Mouse (Mus musculus) forebrain, embryonic 14.5 days (tissue): Measurements from ENCODE around the gene P2ry14. TPM values are rescaled to one million over a fixed set of nuclear protein-coding genes. Genes with fewer than 3 reads are reported as not detected.

Experiments
- ATAC-seq: fragments of 200-750 bp; cut with Nextera tagmentation; 2 replicates; pipeline ENCODE4 v1.8.0; 2017; ENCODE audit warnings: mild to moderate bottlenecking, moderate library complexity
- DNase-seq: peaks from one replicate; pipeline ENCODE4 v3.0.0-alpha.2; 2015; ENCODE audit warnings: low spot score
- H3K27ac ChIP-seq: fragments of 300-500 bp; sonication (generic); 2 replicates; pipeline ENCODE4 v1.5.1; 2014; ENCODE audit warnings: low read depth, mild to moderate bottlenecking, control low read depth, low read length, moderate library complexity
- H3K27me3 ChIP-seq: fragments of 300-500 bp; sonication (generic); replicated peaks from 2 replicates; pipeline ENCODE4 v1.6.1; 2014; ENCODE audit warnings: low read length, control low read depth, mixed read lengths; ENCODE audit not compliant: control insufficient read depth, insufficient read depth
- H3K36me3 ChIP-seq: fragments of 300-500 bp; sonication (generic); 2 replicates; pipeline ENCODE4 v1.6.1; 2014; ENCODE audit warnings: low read length, control low read depth; ENCODE audit not compliant: control insufficient read depth, insufficient read depth
- H3K4me1 ChIP-seq: fragments of 300-500 bp; sonication (generic); 2 replicates; pipeline ENCODE4 v1.6.1; 2014; ENCODE audit warnings: antibody characterized with exemption, low read length, control low read depth; ENCODE audit not compliant: control insufficient read depth, insufficient read depth
- H3K4me2 ChIP-seq: fragments of 300-500 bp; sonication (generic); 2 replicates; pipeline ENCODE4 v1.6.1; 2014; ENCODE audit warnings: mild to moderate bottlenecking, control low read depth, low read length
- H3K4me3 ChIP-seq: fragments of 300-500 bp; sonication (generic); 2 replicates; pipeline ENCODE4 v1.5.1; 2014; ENCODE audit warnings: low read depth, low read length, control low read depth
- H3K9ac ChIP-seq: fragments of 300-500 bp; sonication (generic); 2 replicates; pipeline ENCODE4 v1.6.1; 2014; ENCODE audit warnings: mild to moderate bottlenecking, low read length, control low read depth, moderate library complexity
- H3K9me3 ChIP-seq: fragments of 300-500 bp; sonication (generic); replicated peaks from 2 replicates; pipeline ENCODE4 v1.6.1; 2016; ENCODE audit warnings: low read length, control low read depth, mixed read lengths; ENCODE audit not compliant: control insufficient read depth
- WGBS: fragments of 180-500 bp; shearing (Covaris S2); extraction: QIAGEN DNeasy Blood & Tissue Kit; methylation state at CpG from one replicate; pipeline ENCODE4 v1.1.7; 2014; 5-methylcytosine and 5-hydroxymethylcytosine counted together
- polyA plus RNA-seq: library from polyadenylated mRNA; unstranded; fragments of >200 nt; fragmentation: Nextera tagmentation; extraction: Ambion mirVana; gene quantifications from 2 replicates; pipeline ENCODE4 v1.2.1, GENCODE M21; 2014

The P2ry14 gene
- polyA plus RNA-seq, 1 experiment from 2014 or later: 1.7 TPM

- H3K4me3 ChIP-seq: no peak overlapping the region
- no peaks in the 10 kb centered on the region for H3K4me1 ChIP-seq
- H3K27ac ChIP-seq: no peak overlapping the region
- no peak for ATAC-seq
- 98% methylated on average over 2 of the region's 2 CpGs for WGBS
- H3K9me3 ChIP-seq: no peaks in the 10 kb centered on the region
- H3K4me2 ChIP-seq: no peak overlapping the region
- DNase-seq: no peak
- H3K27me3 ChIP-seq: no peaks in the 10 kb centered on the region
- H3K9ac ChIP-seq: no peak overlapping the region
- H3K36me3 ChIP-seq: no peaks in the 10 kb centered on the region
These were observed 51.3 kb downstream of the P2ry14 start for GRCm38 (mm10) chr3:59102146-59102545.

- Histone ChIP-seq H3K4me3 (no peak within 1 kb of the TSS), H3K36me3 (no peaks in the 10 kb centered on the region), H3K4me1 (no peaks in the 10 kb centered on the region), H3K4me2 (no peak within 1 kb of the TSS), H3K27me3 (no peaks in the 10 kb centered on the region), H3K9ac (no peak within 1 kb of the TSS), H3K9me3 (no peaks in the 10 kb centered on the region), H3K27ac (no peak within 1 kb of the TSS)
- 81% methylated on average over 6 of the region's 6 CpGs for WGBS
- DNase-seq: no peak
- ATAC-seq: no peak
These were observed 52.0 kb downstream of the P2ry14 start, which contains the start of gene Gpr171 for GRCm38 (mm10) chr3:59101218-59101986. TSS of gene Gpr171 (minus strand) at chr3:59101821.

- H3K27me3 ChIP-seq: no peaks in the 10 kb centered on the region
- ATAC-seq: no peak
- H3K4me3 ChIP-seq: no peak overlapping the region
- no peaks in the 10 kb centered on the region for H3K4me1 ChIP-seq
- DNase-seq: no peak
- H3K9me3 ChIP-seq: no peaks in the 10 kb centered on the region
- H3K9ac ChIP-seq: no peak overlapping the region
- no peaks in the 10 kb centered on the region for H3K36me3 ChIP-seq
- WGBS: 84% methylated on average over 10 of the region's 10 CpGs
- no peak overlapping the region for H3K27ac ChIP-seq
- no peak overlapping the region for H3K4me2 ChIP-seq
These were observed 54.9 kb downstream of the P2ry14 start for GRCm38 (mm10) chr3:59098540-59098939.

- 81% methylated on average over 6 of the region's 6 CpGs for WGBS
- Histone ChIP-seq H3K36me3 (no peaks in the 10 kb centered on the region), H3K27ac (no peak overlapping the region), H3K4me2 (no peak overlapping the region), H3K9ac (no peak overlapping the region), H3K4me3 (no peak overlapping the region), H3K9me3 (no peaks in the 10 kb centered on the region), H3K27me3 (no peaks in the 10 kb centered on the region), H3K4me1 (no peaks in the 10 kb centered on the region)
- ATAC-seq (no peak), DNase-seq (no peak)
These were observed 56.0 kb downstream of the P2ry14 start for GRCm38 (mm10) chr3:59097421-59097820.

- no peak overlapping the region for H3K4me3 ChIP-seq
- H3K9me3 ChIP-seq: no peaks in the 10 kb centered on the region
- no peaks in the 10 kb centered on the region for H3K36me3 ChIP-seq
- no peaks in the 10 kb centered on the region for H3K4me1 ChIP-seq
- DNase-seq (no peak), ATAC-seq (no peak)
- H3K9ac ChIP-seq: no peak overlapping the region
- H3K27me3 ChIP-seq: no peaks in the 10 kb centered on the region
- H3K4me2 ChIP-seq: no peak overlapping the region
- no peak overlapping the region for H3K27ac ChIP-seq
- WGBS: 89% methylated on average over 11 of the region's 11 CpGs
These were observed 60.7 kb downstream of the P2ry14 start for GRCm38 (mm10) chr3:59092702-59093101.

- no peak overlapping the region for H3K27ac ChIP-seq
- H3K27me3 ChIP-seq: no peaks in the 10 kb centered on the region
- ATAC-seq (no peak), DNase-seq (no peak)
- no peaks in the 10 kb centered on the region for H3K36me3 ChIP-seq
- no peak overlapping the region for H3K9ac ChIP-seq
- no peaks in the 10 kb centered on the region for H3K4me1 ChIP-seq
- WGBS: 30% methylated on average over 7 of the region's 7 CpGs
- no peak overlapping the region for H3K4me2 ChIP-seq
- no peaks in the 10 kb centered on the region for H3K9me3 ChIP-seq
- H3K4me3 ChIP-seq: no peak overlapping the region
These were observed 72.5 kb downstream of the P2ry14 start for GRCm38 (mm10) chr3:59080919-59081318.

- no peaks in the 10 kb centered on the region for H3K4me1 ChIP-seq
- H3K36me3 ChIP-seq: no peaks in the 10 kb centered on the region
- H3K4me3 ChIP-seq: no peak overlapping the region
- H3K9me3 ChIP-seq: no peaks in the 10 kb centered on the region
- no peak overlapping the region for H3K27ac ChIP-seq
- H3K4me2 ChIP-seq: no peak overlapping the region
- ATAC-seq (no peak), DNase-seq (no peak)
- H3K9ac ChIP-seq: no peak overlapping the region
- no peaks in the 10 kb centered on the region for H3K27me3 ChIP-seq
- WGBS: 25% methylated on average over 6 of the region's 6 CpGs
These were observed 73.0 kb downstream of the P2ry14 start for GRCm38 (mm10) chr3:59080293-59080916.

GRCm38 (mm10) chr3:59079327-59079726 lies 74.1 kb downstream of the P2ry14 start:
- WGBS: 36% methylated on average over 4 of the region's 4 CpGs
- Histone ChIP-seq H3K27ac (no peak overlapping the region), H3K36me3 (no peaks in the 10 kb centered on the region), H3K4me3 (no peak overlapping the region), H3K9me3 (no peaks in the 10 kb centered on the region), H3K27me3 (no peaks in the 10 kb centered on the region), H3K9ac (no peak overlapping the region), H3K4me2 (no peak overlapping the region), H3K4me1 (no peaks in the 10 kb centered on the region)
- ATAC-seq (peak; percentile 73), DNase-seq (peak; percentile 81)

GRCm38 (mm10) chr3:59078585-59078984 lies 74.8 kb downstream of the P2ry14 start:
- ATAC-seq: no peak
- Histone ChIP-seq H3K4me3 (no peak overlapping the region), H3K27me3 (no peaks in the 10 kb centered on the region), H3K9ac (0 out of 2 replicates have a peak overlapping the region, but pooled peaks have one; percentile 17), H3K27ac (no peak overlapping the region), H3K4me1 (no peaks in the 10 kb centered on the region), H3K36me3 (0 out of 2 replicates have a peak, but pooled peaks cover under 1% of the 10 kb centered on the region), H3K9me3 (no peaks in the 10 kb centered on the region), H3K4me2 (no peak overlapping the region)
- WGBS: 89% methylated on average over 11 of the region's 11 CpGs
- DNase-seq: no peak
